Mouse (Mus musculus): ENCODE data around the gene AI661453. TPM values are rescaled to one million over a fixed set of nuclear protein-coding genes. Genes with fewer than 3 reads are reported as not detected.
"Not testable (repeated sequence)": the region's sequence is repeated elsewhere in the genome, so short reads cannot be mapped to it uniquely, and the experiment has no call there.

The AI661453 gene
- total RNA-seq, 2 experiments from 2014 or later = 0.23 to 0.45 TPM

GRCm38 (mm10) chr17:47501946-47502706, 65.7 kb downstream of the AI661453 start, which contains the start of gene Taf8:
Gene Taf8, minus strand, starts transcription at chr17:47502292.
- H3K4me3 ChIP-seq = peak within 1 kb of the TSS; percentile 88
- no peak for TF ChIP-seq CTCF (IDR thresholded peaks at IDR 0.05)
- intact Hi-C loops (cut with DNase I) = no loop called here
- H3K27ac ChIP-seq = peak within 1 kb of the TSS; percentile 95
- peak; percentile 96 for DNase-seq

GRCm38 (mm10) chr17:47502707-47503045, 66.3 kb downstream of the AI661453 start:
- Histone ChIP-seq H3K27ac (peak overlapping the region; percentile 95), H3K4me3 (peak overlapping the region; percentile 88)
- intact Hi-C loops (cut with DNase I); DNase-seq: not testable (repeated sequence)

- Histone ChIP-seq H3K27ac (no peak overlapping the region), H3K4me3 (no peak overlapping the region)
- no peak for TF ChIP-seq CTCF (IDR thresholded peaks at IDR 0.05)
- intact Hi-C loops (cut with DNase I) = no loop called here
- DNase-seq = no peak
Observed at GRCm38 (mm10) chr17:47503689-47504088, 67.3 kb downstream of the AI661453 start.

- Histone ChIP-seq H3K4me3 (peak overlapping the region; percentile 77), H3K27ac (peak overlapping the region; percentile 91)
- DNase-seq = no peak
- intact Hi-C loops (cut with DNase I) = no loop called here
- TF ChIP-seq CTCF (IDR thresholded peaks at IDR 0.05) = no peak
Observed at GRCm38 (mm10) chr17:47504228-47504627, 67.8 kb downstream of the AI661453 start.

GRCm38 (mm10) chr17:47504941-47505346, 68.5 kb downstream of the AI661453 start, which contains the start of gene Ccnd3:
Gene Ccnd3, plus strand, starts transcription at chr17:47505051.
- no peak for TF ChIP-seq CTCF (IDR thresholded peaks at IDR 0.05)
- peak within 1 kb of the TSS; percentile 91 for H3K27ac ChIP-seq
- H3K4me3 ChIP-seq = peak within 1 kb of the TSS; percentile 77
- peak; percentile 86 for DNase-seq
- intact Hi-C loops (cut with DNase I) = loop anchor here (5.0 kb wide), 1 partner anchor 187 kb away; the partner anchor contains the start of genes Gm21981 and Prickle4

GRCm38 (mm10) chr17:47505566-47505965, 69.2 kb downstream of the AI661453 start:
- intact Hi-C loops (cut with DNase I) = loop anchor here (5.0 kb wide), 1 partner anchor 187 kb away; the partner anchor contains the start of genes Gm21981 and Prickle4
- peak overlapping the region; percentile 91 for H3K27ac ChIP-seq

GRCm38 (mm10) chr17:47506042-47506441, 69.6 kb downstream of the AI661453 start:
- Histone ChIP-seq H3K27ac (peak overlapping the region; percentile 91), H3K4me3 (peak overlapping the region; percentile 77)
- DNase-seq = no peak
- TF ChIP-seq CTCF (IDR thresholded peaks at IDR 0.05) = no peak
- intact Hi-C loops (cut with DNase I) = loop anchor here (5.0 kb wide), 1 partner anchor 186 kb away; the partner anchor contains the start of genes Gm21981 and Prickle4

More at GRCm38 (mm10) chr17:47505566-47505965, 69.2 kb downstream of the AI661453 start:
- no peak for TF ChIP-seq CTCF (IDR thresholded peaks at IDR 0.05)
- H3K4me3 ChIP-seq = peak overlapping the region; percentile 77
- no peak for DNase-seq

- no peak for DNase-seq
- TF ChIP-seq CTCF (IDR thresholded peaks at IDR 0.05) = no peak
- intact Hi-C loops (cut with DNase I) = loop anchor here (5.0 kb wide), 1 partner anchor 186 kb away; the partner anchor contains the start of genes Gm21981 and Prickle4
- peak overlapping the region; percentile 91 for H3K27ac ChIP-seq
- H3K4me3 ChIP-seq = peak overlapping the region; percentile 77
Observed at GRCm38 (mm10) chr17:47506697-47507096, 70.3 kb downstream of the AI661453 start.

- no peak for TF ChIP-seq CTCF (IDR thresholded peaks at IDR 0.05)
- intact Hi-C loops (cut with DNase I) = loop anchor here (5.0 kb wide), 1 partner anchor 185 kb away; the partner anchor contains the start of genes Gm21981 and Prickle4
- DNase-seq = no peak
- H3K27ac ChIP-seq = peak overlapping the region; percentile 91
- peak overlapping the region; percentile 67 for H3K4me3 ChIP-seq
Observed at GRCm38 (mm10) chr17:47507523-47507922, 71.1 kb downstream of the AI661453 start.

- intact Hi-C loops (cut with DNase I) = loop anchor here (5.0 kb wide), 1 partner anchor 184 kb away; the partner anchor contains the start of genes Gm21981 and Prickle4
- H3K4me3 ChIP-seq = peak overlapping the region; percentile 67
- peak overlapping the region; percentile 91 for H3K27ac ChIP-seq
- DNase-seq = peak; percentile 93
- no peak for TF ChIP-seq CTCF (IDR thresholded peaks at IDR 0.05)
Observed at GRCm38 (mm10) chr17:47508012-47508608, 71.7 kb downstream of the AI661453 start.

GRCm38 (mm10) chr17:47509031-47509705, 72.8 kb downstream of the AI661453 start:
- TF ChIP-seq CTCF (IDR thresholded peaks at IDR 0.05) = no peak
- no peak for DNase-seq
- peak overlapping the region; percentile 67 for H3K4me3 ChIP-seq
- intact Hi-C loops (cut with DNase I) = loop anchor here (5.0 kb wide), 1 partner anchor 183 kb away; the partner anchor contains the start of genes Gm21981 and Prickle4
- peak overlapping the region; percentile 91 for H3K27ac ChIP-seq

Data from gastrocnemius, adult 2 months (tissue).